Mouse (Mus musculus) liver, embryonic 15.5 days (tissue): ENCODE results near the gene Vamp2. TPM values are rescaled to one million over a fixed set of nuclear protein-coding genes. Genes with fewer than 3 reads are reported as not detected.

Experiments used
- ATAC-seq: fragments of 200-750 bp; cut with Nextera tagmentation; 2 replicates; pipeline ENCODE4 v1.8.0; 2017; ENCODE audit warnings: moderate number of reproducible peaks, mild to moderate bottlenecking, moderate library complexity; ENCODE audit not compliant: insufficient read depth
- H3K27ac ChIP-seq: fragments of 300-500 bp; sonication (generic); replicated peaks from 2 replicates; pipeline ENCODE4 v1.5.1; 2015; ENCODE audit warnings: mild to moderate bottlenecking, inconsistent platforms
- H3K27me3 ChIP-seq: fragments of 300-500 bp; sonication (generic); 2 replicates; pipeline ENCODE4 v1.6.1; 2015; ENCODE audit warnings: mild to moderate bottlenecking, inconsistent platforms
- H3K36me3 ChIP-seq: fragments of 300-500 bp; sonication (generic); replicated peaks from 2 replicates; pipeline ENCODE4 v1.6.1; 2015; ENCODE audit warnings: moderate library complexity, mild to moderate bottlenecking, inconsistent platforms
- H3K4me1 ChIP-seq: fragments of 300-500 bp; sonication (generic); replicated peaks from 2 replicates; pipeline ENCODE4 v1.6.1; 2015; ENCODE audit warnings: inconsistent platforms
- H3K4me2 ChIP-seq: fragments of 300-500 bp; sonication (generic); 2 replicates; pipeline ENCODE4 v1.6.1; 2015; ENCODE audit warnings: moderate library complexity, mild to moderate bottlenecking, inconsistent platforms
- H3K4me3 ChIP-seq: fragments of 300-500 bp; sonication (generic); replicated peaks from 2 replicates; pipeline ENCODE4 v1.5.1; 2015; ENCODE audit warnings: mild to moderate bottlenecking, inconsistent platforms
- H3K9ac ChIP-seq: fragments of 300-500 bp; sonication (generic); 2 replicates; pipeline ENCODE4 v1.6.1; 2015; ENCODE audit warnings: moderate library complexity, mild to moderate bottlenecking, inconsistent platforms
- H3K9me3 ChIP-seq: fragments of 300-500 bp; sonication (generic); replicated peaks from 2 replicates; pipeline ENCODE4 v1.6.1; 2016; ENCODE audit warnings: inconsistent platforms
- WGBS: fragments of 180-500 bp; shearing (Covaris S2); methylation state at CpG from one replicate; pipeline ENCODE4 v1.1.7; 2015; ENCODE audit warnings: mixed read lengths; ENCODE audit not compliant: insufficient replicate concordance; 5-methylcytosine and 5-hydroxymethylcytosine counted together
- polyA plus RNA-seq: library from polyadenylated mRNA; unstranded; fragments of >200 nt; fragmentation: Nextera tagmentation; extraction: Ambion mirVana; gene quantifications from 2 replicates; pipeline ENCODE4 v1.2.1, GENCODE M21; 2015

The Vamp2 gene
- polyA plus RNA-seq, 1 experiment from 2014 or later: 14.9 TPM

DNA sequence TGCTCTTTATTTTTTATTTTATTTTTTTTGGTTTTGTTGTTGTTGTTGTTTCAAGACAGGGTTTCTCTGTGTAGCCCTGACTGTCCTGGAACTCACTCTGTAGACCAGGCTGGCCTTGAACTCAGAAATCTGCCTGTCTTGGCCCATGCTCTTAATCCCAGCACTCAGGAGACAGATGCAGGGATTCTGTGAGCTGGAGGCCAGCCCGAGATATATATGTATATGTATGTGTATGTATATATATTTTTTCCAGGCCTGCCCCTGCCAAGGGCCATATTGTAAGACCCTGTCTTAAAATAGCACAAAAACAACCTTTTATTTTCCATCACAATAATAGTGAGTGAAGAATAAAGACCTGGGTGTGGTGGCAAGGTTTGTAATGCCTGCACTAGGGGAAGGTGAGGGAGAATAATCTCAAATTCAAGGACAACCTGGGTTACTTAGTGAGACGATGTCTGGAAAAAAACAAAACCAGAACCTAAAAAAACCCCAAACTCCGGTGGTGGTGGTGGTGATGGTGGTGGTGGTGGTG is 22.8 kb upstream of the Vamp2 start:
- WGBS: 65% methylated on average over 3 of the region's 3 CpGs
- Histone ChIP-seq H3K4me3 (no peak overlapping the region; the same call in 1 of the 2 replicates), H3K4me1 (peaks cover 70% of the 10 kb centered on the region), H3K27me3 (no peaks in the 10 kb centered on the region), H3K36me3 (no peaks in the 10 kb centered on the region), H3K27ac (no peak overlapping the region), H3K9me3 (no peaks in the 10 kb centered on the region), H3K4me2 (peak overlapping the region; percentile 87), H3K9ac (0 out of 2 replicates have a peak overlapping the region, but pooled peaks have one; percentile 56)
- no peak for ATAC-seq

DNA sequence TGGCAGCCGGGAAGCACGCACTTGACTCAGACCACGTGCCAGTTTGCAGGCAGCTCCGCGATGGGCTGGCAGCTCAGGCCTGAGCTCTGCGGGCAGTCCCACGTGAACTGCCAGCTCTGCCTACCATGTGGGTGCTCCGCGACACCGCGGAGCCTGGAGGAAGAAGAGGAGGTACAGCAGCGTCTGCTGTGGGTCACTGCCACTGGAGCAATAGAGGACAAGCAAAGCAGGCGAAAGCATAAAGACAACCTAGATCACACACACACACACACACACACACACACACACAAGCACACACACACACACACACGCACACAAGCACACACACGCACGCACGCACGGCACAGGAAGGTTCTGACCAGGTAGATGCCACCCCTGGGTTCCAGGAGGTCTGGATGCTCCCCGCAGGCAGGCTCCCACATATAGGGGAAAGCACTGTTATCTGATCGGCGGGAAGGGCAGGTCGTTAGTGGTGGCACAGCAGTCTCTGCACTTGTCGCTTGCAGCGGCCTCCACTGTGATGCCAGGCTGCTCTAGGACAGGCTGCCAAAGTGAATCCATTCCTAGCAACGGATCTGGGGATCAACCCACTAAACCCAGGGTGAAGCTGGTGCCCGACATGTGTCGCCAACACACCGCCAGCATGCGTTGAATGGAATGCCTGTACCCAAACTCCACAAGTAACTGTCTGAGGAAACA is 22.0 kb upstream of the Vamp2 start:
- ATAC-seq: 0 out of 2 replicates have a peak, but pooled peaks have one; percentile 16
- H3K4me2 ChIP-seq: peak overlapping the region; percentile 87
- H3K27ac ChIP-seq: peak overlapping the region; percentile 66
- no peaks in the 10 kb centered on the region for H3K36me3 ChIP-seq
- H3K27me3 ChIP-seq: no peaks in the 10 kb centered on the region
- H3K4me1 ChIP-seq: peaks cover 68% of the 10 kb centered on the region
- no peaks in the 10 kb centered on the region for H3K9me3 ChIP-seq
- H3K4me3 ChIP-seq: peak overlapping the region; percentile 57
- 3% methylated on average over 29 of the region's 29 CpGs for WGBS
- peak overlapping the region; percentile 56 for H3K9ac ChIP-seq

DNA sequence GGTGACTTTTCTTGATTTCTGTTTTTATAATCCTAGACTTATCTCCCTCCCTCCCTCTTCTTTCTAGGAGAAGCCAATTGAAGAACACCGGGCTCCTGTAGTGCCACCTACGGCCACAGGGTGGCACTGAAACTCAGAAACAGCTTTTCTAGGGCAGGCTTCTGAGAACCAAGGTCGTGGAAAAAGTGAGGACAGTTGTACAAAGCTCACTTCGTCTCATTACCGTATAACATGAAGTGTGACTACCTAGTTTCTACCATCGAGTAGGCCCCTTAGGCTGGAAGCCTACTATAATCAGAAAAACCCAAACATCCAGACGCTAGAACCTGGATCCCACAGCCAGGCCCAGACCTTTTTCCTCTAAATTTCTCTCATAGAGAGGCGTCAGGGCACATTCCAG is 21.3 kb upstream of the Vamp2 start:
- peaks cover 70% of the 10 kb centered on the region for H3K4me1 ChIP-seq
- peak overlapping the region; percentile 57 for H3K4me3 ChIP-seq
- H3K4me2 ChIP-seq: peak overlapping the region; percentile 87
- ATAC-seq: no peak
- peak overlapping the region; percentile 56 for H3K9ac ChIP-seq
- no peaks in the 10 kb centered on the region for H3K9me3 ChIP-seq
- WGBS: 12% methylated on average over 8 of the region's 8 CpGs
- peak overlapping the region; percentile 66; the same call in 1 of the 2 replicates for H3K27ac ChIP-seq
- no peaks in the 10 kb centered on the region for H3K36me3 ChIP-seq
- no peaks in the 10 kb centered on the region for H3K27me3 ChIP-seq

DNA sequence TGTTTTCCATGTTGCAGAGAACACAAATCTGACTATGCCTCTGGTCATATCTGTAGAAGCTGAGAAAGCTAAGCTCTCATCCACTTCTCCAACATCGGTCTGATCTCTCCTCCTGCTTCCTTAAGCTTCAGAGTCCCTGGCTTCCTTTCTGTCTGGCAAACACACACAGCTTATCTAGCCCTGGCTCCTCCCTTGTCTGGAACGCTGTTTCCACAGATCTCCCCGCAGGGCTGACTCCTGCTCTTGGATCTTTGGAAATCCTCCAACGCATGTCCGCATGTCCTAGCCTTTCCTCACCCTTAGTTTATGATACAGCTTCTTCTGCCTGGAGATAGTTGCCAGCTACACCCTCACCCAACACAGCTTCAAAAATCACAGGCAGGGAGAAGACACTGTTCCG is 20.7 kb upstream of the Vamp2 start:
- WGBS: 52% methylated on average over 6 of the region's 6 CpGs
- Histone ChIP-seq H3K9me3 (no peaks in the 10 kb centered on the region), H3K9ac (no peak overlapping the region), H3K36me3 (no peaks in the 10 kb centered on the region), H3K4me1 (peaks cover 73% of the 10 kb centered on the region), H3K27me3 (no peaks in the 10 kb centered on the region), H3K27ac (no peak overlapping the region), H3K4me2 (no peak overlapping the region), H3K4me3 (no peak overlapping the region)
- ATAC-seq: no peak

- peak overlapping the region; percentile 91 for H3K4me2 ChIP-seq
- WGBS: 2% methylated on average over 13 of the region's 13 CpGs
- no peaks in the 10 kb centered on the region for H3K36me3 ChIP-seq
- peaks cover 78% of the 10 kb centered on the region for H3K4me1 ChIP-seq
- ATAC-seq: no peak
- H3K4me3 ChIP-seq: peak overlapping the region; percentile 75
- H3K9me3 ChIP-seq: no peaks in the 10 kb centered on the region
- peak overlapping the region; percentile 81 for H3K9ac ChIP-seq
- no peaks in the 10 kb centered on the region for H3K27me3 ChIP-seq
- peak overlapping the region; percentile 87 for H3K27ac ChIP-seq
These were observed 18.2 kb upstream of the Vamp2 start for GRCm38 (mm10) chr11:69070093-69070492.

GRCm38 (mm10) chr11:69070590-69071222 is 17.6 kb upstream of the Vamp2 start, which contains the start of gene Tmem107:
Gene Tmem107, plus strand, starts transcription at chr11:69070806.
- no peaks in the 10 kb centered on the region for H3K9me3 ChIP-seq
- H3K27ac ChIP-seq: peak within 1 kb of the TSS; percentile 87
- H3K4me1 ChIP-seq: peaks cover 77% of the 10 kb centered on the region
- no peaks in the 10 kb centered on the region for H3K27me3 ChIP-seq
- H3K4me2 ChIP-seq: peak within 1 kb of the TSS; percentile 91
- peak; percentile 79 for ATAC-seq
- under 1% methylated on average over 47 of the region's 47 CpGs for WGBS
- H3K9ac ChIP-seq: peak within 1 kb of the TSS; percentile 81
- no peaks in the 10 kb centered on the region for H3K36me3 ChIP-seq
- H3K4me3 ChIP-seq: peak within 1 kb of the TSS; percentile 75

- H3K27me3 ChIP-seq: no peaks in the 10 kb centered on the region
- peak overlapping the region; percentile 81 for H3K9ac ChIP-seq
- no peaks in the 10 kb centered on the region for H3K36me3 ChIP-seq
- H3K4me1 ChIP-seq: peaks cover 73% of the 10 kb centered on the region
- H3K4me2 ChIP-seq: peak overlapping the region; percentile 91
- H3K9me3 ChIP-seq: no peaks in the 10 kb centered on the region
- ATAC-seq: no peak
- peak overlapping the region; percentile 87 for H3K27ac ChIP-seq
- H3K4me3 ChIP-seq: peak overlapping the region; percentile 75
- 28% methylated on average over 9 of the region's 9 CpGs for WGBS
These were observed 17.0 kb upstream of the Vamp2 start for GRCm38 (mm10) chr11:69071262-69071661.

DNA sequence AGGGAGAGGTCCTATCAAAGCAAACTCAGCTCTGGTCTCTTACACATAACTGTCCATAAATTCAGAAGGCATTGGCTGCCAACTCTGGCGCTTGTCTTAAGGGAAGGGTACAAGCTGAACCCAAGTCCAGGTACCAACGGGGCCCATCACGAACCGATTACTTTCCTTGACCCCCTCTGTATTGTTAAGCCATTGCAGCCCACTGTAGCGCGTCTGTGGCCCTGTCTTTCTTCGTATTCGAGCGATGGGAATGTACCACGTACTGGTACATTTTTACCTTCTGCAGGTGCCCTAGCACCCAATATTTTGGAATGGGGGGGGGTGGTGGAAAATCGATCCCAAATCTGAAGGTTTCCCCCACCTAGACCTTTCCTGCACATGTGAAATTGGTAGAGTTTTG is 16.1 kb upstream of the Vamp2 start:
- Histone ChIP-seq H3K4me2 (peak overlapping the region; percentile 91), H3K27ac (peak overlapping the region; percentile 90), H3K9ac (peak overlapping the region; percentile 60; the same call in 1 of the 2 replicates), H3K27me3 (no peaks in the 10 kb centered on the region), H3K9me3 (no peaks in the 10 kb centered on the region), H3K4me3 (peak overlapping the region; percentile 46; the same call in 1 of the 2 replicates), H3K4me1 (peaks cover 64% of the 10 kb centered on the region), H3K36me3 (no peaks in the 10 kb centered on the region)
- no peak for ATAC-seq
- 80% methylated on average over 11 of the region's 11 CpGs for WGBS

GRCm38 (mm10) chr11:69072666-69073064 is 15.6 kb upstream of the Vamp2 start:
- Histone ChIP-seq H3K9ac (peak overlapping the region; percentile 60), H3K36me3 (no peaks in the 10 kb centered on the region), H3K27me3 (no peaks in the 10 kb centered on the region), H3K9me3 (no peaks in the 10 kb centered on the region), H3K4me1 (peaks cover 60% of the 10 kb centered on the region), H3K27ac (peak overlapping the region; percentile 90), H3K4me3 (peak overlapping the region; percentile 46), H3K4me2 (peak overlapping the region; percentile 91)
- ATAC-seq: no peak
- 16% methylated on average over 9 of the region's 9 CpGs for WGBS

GRCm38 (mm10) chr11:69073065-69073888 is 15.0 kb upstream of the Vamp2 start:
- H3K4me2 ChIP-seq: peak overlapping the region; percentile 91
- H3K36me3 ChIP-seq: no peaks in the 10 kb centered on the region
- peak; percentile 71 for ATAC-seq
- H3K4me1 ChIP-seq: peaks cover 58% of the 10 kb centered on the region
- peak overlapping the region; percentile 46 for H3K4me3 ChIP-seq
- peak overlapping the region; percentile 60 for H3K9ac ChIP-seq
- H3K9me3 ChIP-seq: no peaks in the 10 kb centered on the region
- peak overlapping the region; percentile 90 for H3K27ac ChIP-seq
- no peaks in the 10 kb centered on the region for H3K27me3 ChIP-seq
- WGBS: under 1% methylated on average over 14 of the region's 14 CpGs
